Comparison of ENCODE assay signal across 15 mouse cellular contexts in the genomic region with DNA sequence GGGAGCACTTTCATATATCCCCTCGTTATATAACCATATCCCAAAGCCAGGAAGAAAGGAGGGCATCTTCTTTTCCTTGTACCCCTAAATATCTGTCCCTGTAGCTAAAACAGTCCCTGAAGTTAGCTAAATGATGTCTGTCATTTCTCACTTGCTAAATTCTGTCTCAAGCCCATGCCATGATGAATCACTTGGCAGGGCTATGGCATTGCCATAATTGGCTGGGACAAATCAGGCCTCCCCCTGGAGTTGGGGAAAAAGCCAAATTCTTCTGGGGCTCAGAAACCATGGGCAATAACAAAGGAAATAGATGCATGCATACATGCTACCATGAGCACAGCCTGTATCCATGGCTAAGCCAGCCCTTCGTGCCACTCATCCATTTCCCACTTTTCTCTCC.
"Had no signal": no experiment of that assay in that cellular context is flagged by ENCODE, and none has a peak within 500 bp of the region (broad histone marks: within the 10 kb centered on the region; RNA-seq: fewer than 3 reads in every experiment).

No protein-coding gene starts in this region.

- H3K9ac ChIP-seq: limb, embryonic 15.5 days; liver, embryonic 12.5 days; lung, embryonic 14.5 days; neural tube, embryonic 13.5 days had no signal

- ATAC-seq: liver, embryonic 12.5 days had no signal

- DNase-seq: kidney, adult 9 months; kidney, postnatal 4 days; lung, embryonic 14.5 days; lung, postnatal 10 days; lung, postnatal 4 days; midbrain, embryonic 14.5 days; right cerebral cortex, postnatal 4 days; spleen, adult 18-20 months; thymus, adult 18-20 months; thymus, postnatal 14 days had no signal

- H3K9me3 ChIP-seq: limb, embryonic 15.5 days; liver, embryonic 12.5 days; midbrain, embryonic 10.5 days; neural tube, embryonic 13.5 days had no signal

- H3K36me3 ChIP-seq: limb, embryonic 15.5 days; liver, embryonic 12.5 days; midbrain, embryonic 10.5 days; neural tube, embryonic 13.5 days had no signal

- H3K27me3 ChIP-seq: limb, embryonic 15.5 days; liver, embryonic 12.5 days; neural tube, embryonic 13.5 days had no signal

- H3K4me1 ChIP-seq: limb, embryonic 15.5 days; liver, embryonic 12.5 days; midbrain, embryonic 10.5 days; neural tube, embryonic 13.5 days had no signal

- H3K4me3 ChIP-seq: limb, embryonic 15.5 days; liver, embryonic 12.5 days; midbrain, embryonic 10.5 days; neural tube, embryonic 13.5 days had no signal

- H3K27ac ChIP-seq: kidney, postnatal 0 days; limb, embryonic 15.5 days; liver, embryonic 12.5 days; midbrain, embryonic 10.5 days; neural tube, embryonic 13.5 days had no signal

- H3K4me2 ChIP-seq: limb, embryonic 15.5 days; liver, embryonic 12.5 days; lung, embryonic 14.5 days; neural tube, embryonic 13.5 days had no signal
